Mouse (Mus musculus) adrenal gland, adult 18-20 months (tissue): Measurements from ENCODE around the gene Gm21497. TPM values are rescaled to one million over a fixed set of nuclear protein-coding genes. Genes with fewer than 3 reads are reported as not detected.
"Not testable (repeated sequence)": the region's sequence is repeated elsewhere in the genome, so short reads cannot be mapped to it uniquely, and the experiment has no call there.

Experiments
- DNase-seq, 2 experiments: peaks; one replicate each; pipeline ENCODE4 v3.0.0; 2021 to 2022; ENCODE audit warnings: low spot score in 2 of 2
- long read RNA-seq, 2 experiments: library from polyadenylated mRNA; stranded (forward); transcript quantifications; one replicate each; pipeline ENCODE4 v2.0.0; 2021
- total RNA-seq, 2 experiments: library from RNA; stranded (reverse); gene quantifications; 1 replicate in 1 of 2; 2 replicates in 1 of 2; pipeline ENCODE4 v1.2.3; 2021

Gene Gm21497
- total RNA-seq = not detected
- long read RNA-seq, experiment 1 = 0 reads
- long read RNA-seq, experiment 2 = 0 reads

- DNase-seq = not testable (repeated sequence)
These were observed at the start of gene Gm21497 for GRCm38 (mm10) chrY:61646446-61646845. Gene Gm21497 (plus strand): TSS chrY:61646746.
